ENCODE assay signal across 8 mouse cellular contexts in the genomic region with DNA sequence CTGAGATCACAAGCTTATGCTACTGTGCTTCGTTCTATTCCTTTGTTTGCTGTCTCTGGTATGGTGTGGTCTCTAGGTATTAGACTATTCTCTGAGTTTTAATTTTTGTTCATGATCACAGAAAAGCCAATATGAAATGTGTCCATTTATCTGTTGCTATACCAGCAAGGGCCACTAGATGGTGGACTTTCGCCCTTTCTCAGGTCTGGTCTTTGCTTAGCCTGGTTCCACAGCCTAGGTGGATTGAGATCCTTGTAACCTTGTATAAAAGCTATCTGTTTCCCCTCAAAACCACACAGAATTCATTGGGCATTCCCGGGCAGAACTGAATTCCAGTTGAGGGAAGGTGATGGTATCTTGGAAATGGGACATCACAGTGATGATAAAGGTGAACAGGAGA. TPM values are rescaled to one million over a fixed set of nuclear protein-coding genes. Genes with fewer than 3 reads are reported as not detected.
DNase-seq lines count a peak whose midpoint lies in the region; ATAC-seq and TF ChIP-seq lines count a peak whose summit lies in the region.
"Had no signal": no experiment of that assay in that cellular context is flagged by ENCODE, and none has a peak within 500 bp of the region (broad histone marks: within the 10 kb centered on the region; RNA-seq: fewer than 3 reads in every experiment).

No protein-coding gene starts in this region.

- TF ChIP-seq POLR2A in ES-Bruce4 (IDR thresholded peaks at IDR 0.05; ENCODE audit: insufficient read depth, low read length), result no peak
- TF ChIP-seq POLR2A in cortical plate, adult 2 months (IDR thresholded peaks at IDR 0.05; ENCODE audit: extremely low read depth, insufficient read depth, low read length), result no peak

- no peak overlapping the region for H3K4me2 ChIP-seq in heart, postnatal 0 days (ENCODE audit: low read depth, low read length)
- H3K4me2 ChIP-seq: heart, embryonic 15.5 days had no signal

- H3K27ac ChIP-seq in ES-Bruce4 (ENCODE audit: insufficient read depth, low read length), result no peak overlapping the region
- no peak overlapping the region for H3K27ac ChIP-seq in cortical plate, adult 2 months (ENCODE audit: insufficient read depth, low read length)
- no peak overlapping the region for H3K27ac ChIP-seq in heart, postnatal 0 days (ENCODE audit: low read depth)
- H3K27ac ChIP-seq: heart, embryonic 15.5 days had no signal

- H3K27me3 ChIP-seq in ES-Bruce4 (ENCODE audit: control insufficient read depth, insufficient read depth, low read length, poor library complexity, severe bottlenecking), result no peaks in the 10 kb centered on the region
- H3K27me3 ChIP-seq in heart, postnatal 0 days (ENCODE audit: control insufficient read depth, insufficient read depth, low read length), result no peaks in the 10 kb centered on the region
- H3K27me3 ChIP-seq: heart, embryonic 15.5 days had no signal

- no peak overlapping the region for H3K4me3 ChIP-seq in ES-Bruce4 (ENCODE audit: low read depth, low read length)
- no peak overlapping the region for H3K4me3 ChIP-seq in cortical plate, adult 2 months (ENCODE audit: insufficient read depth, low read length)
- no peak overlapping the region for H3K4me3 ChIP-seq in heart, postnatal 0 days (ENCODE audit: low read depth, low read length)
- H3K4me3 ChIP-seq: heart, embryonic 15.5 days had no signal

- peak; percentile 51 to 91 for DNase-seq in adrenal gland, adult (ENCODE audit: inconsistent age in 2 of 2, low spot score in 1 of 2)
- peak; percentile 50 for DNase-seq in heart, postnatal 0 days (ENCODE audit: low spot score)
- DNase-seq in layer of hippocampus, adult 18-20 months (ENCODE audit: low spot score in 2 of 2), result peak; percentile 52 to 91
- DNase-seq in lung, postnatal 25 days (ENCODE audit: low spot score), result peak; percentile 69
- peak; percentile 58 for DNase-seq in right cerebral cortex, adult 18-20 months

- no peaks in the 10 kb centered on the region for H3K36me3 ChIP-seq in ES-Bruce4 (ENCODE audit: control insufficient read depth, insufficient read depth, low read length, poor library complexity, severe bottlenecking)
- no peaks in the 10 kb centered on the region for H3K36me3 ChIP-seq in heart, postnatal 0 days (replicated peaks; ENCODE audit: control insufficient read depth, insufficient read depth, low read length)
- H3K36me3 ChIP-seq: heart, embryonic 15.5 days had no signal

- H3K9me3 ChIP-seq in ES-Bruce4 (replicated peaks; ENCODE audit: control insufficient read depth, insufficient read depth, low read length, poor library complexity, severe bottlenecking), result 0 out of 2 replicates have a peak, but pooled peaks cover 2% of the 10 kb centered on the region
- H3K9me3 ChIP-seq in heart, postnatal 0 days (replicated peaks; ENCODE audit: control insufficient read depth, low read length), result no peaks in the 10 kb centered on the region
- H3K9me3 ChIP-seq: heart, embryonic 15.5 days had no signal

- peak; percentile 50 for TF ChIP-seq CTCF in ES-Bruce4 (IDR thresholded peaks at IDR 0.05; ENCODE audit: low read depth, low read length)
- TF ChIP-seq CTCF in cortical plate, adult 2 months (IDR thresholded peaks at IDR 0.05; ENCODE audit: extremely low read depth, insufficient read depth, low read length), result peak; percentile 92
- TF ChIP-seq CTCF in heart, postnatal 0 days (IDR thresholded peaks at IDR 0.05; ENCODE audit: low read depth), result peak; percentile 94

- no peak for ATAC-seq in heart, postnatal 0 days (ENCODE audit: insufficient read depth, low read depth)

- 5% methylated on average over 3 of the region's 3 CpGs for WGBS in heart, postnatal 0 days

- no peaks in the 10 kb centered on the region for H3K4me1 ChIP-seq in ES-Bruce4 (ENCODE audit: control insufficient read depth, insufficient read depth, low read length)
- no peaks in the 10 kb centered on the region for H3K4me1 ChIP-seq in cortical plate, adult 2 months (ENCODE audit: control insufficient read depth, insufficient read depth, low read length)
- no peaks in the 10 kb centered on the region for H3K4me1 ChIP-seq in heart, postnatal 0 days (ENCODE audit: control insufficient read depth, insufficient read depth)
- H3K4me1 ChIP-seq: heart, embryonic 15.5 days had no signal

- no peak overlapping the region for H3K9ac ChIP-seq in ES-Bruce4 (ENCODE audit: low read depth, poor library complexity, severe bottlenecking)
- H3K9ac ChIP-seq in heart, postnatal 0 days (replicated peaks; ENCODE audit: low read depth, low read length), result no peak overlapping the region
- H3K9ac ChIP-seq: heart, embryonic 15.5 days had no signal

- TF ChIP-seq EP300 in ES-Bruce4 (IDR thresholded peaks at IDR 0.05; ENCODE audit: insufficient read depth, low read depth, low read length), result no peak
- no peak for TF ChIP-seq EP300 in heart, postnatal 0 days (IDR thresholded peaks at IDR 0.05; ENCODE audit: low read depth)

RNA-seq across cellular contexts. Expression of gene Tmsb10, which starts 18.1 kb away (rescaled TPM):
- polyA plus RNA-seq in ES-Bruce4 (2011; ENCODE audit: insufficient read depth, insufficient read length, low read depth, missing spikeins), result 1,250 and 1,380 TPM in 2 replicates
- polyA plus RNA-seq in cortical plate, adult 2 months (2012; rRNA removed), result 462 and 568 TPM in 2 replicates
- total RNA-seq in heart, postnatal 0 days (2014; rRNA removed; ENCODE audit: low replicate concordance), result 43.7 and 63.7 TPM in 2 replicates
- 1,264 and 1,367 TPM in 2 replicates for polyA plus RNA-seq in heart, postnatal 0 days (2015; fragmentation: Nextera tagmentation; extraction: Ambion mirVana)
- total RNA-seq in layer of hippocampus, adult 18-20 months (2021), result 100 to 1,000 TPM; 264 to 325 TPM

RNA-seq across cellular contexts. Expression of gene Kcmf1, which starts 40.7 kb away (rescaled TPM):
- polyA plus RNA-seq in ES-Bruce4 (2011; ENCODE audit: insufficient read depth, insufficient read length, low read depth, missing spikeins), result 175 and 188 TPM in 2 replicates
- 80.4 and 87.7 TPM in 2 replicates for polyA plus RNA-seq in cortical plate, adult 2 months (2012; rRNA removed)
- total RNA-seq in heart, postnatal 0 days (2014; rRNA removed; ENCODE audit: low replicate concordance), result 88.7 and 93.7 TPM in 2 replicates
- polyA plus RNA-seq in heart, postnatal 0 days (2015; fragmentation: Nextera tagmentation; extraction: Ambion mirVana), result 43.7 and 52.1 TPM in 2 replicates
- 10 to 100 TPM; 64.2 to 65.8 TPM for total RNA-seq in layer of hippocampus, adult 18-20 months (2021)
